Mouse (Mus musculus) liver, postnatal 0 days (tissue): ENCODE measurements at regions not wholly inside any gene's neighbourhood (a gene's known extent, or its start where the extent isn't known, plus 50 kb on each side); places are given as distances from the start of the nearest gene placed in this dataset.
"Not testable (repeated sequence)": the region's sequence is repeated elsewhere in the genome, so short reads cannot be mapped to it uniquely, and the experiment has no call there.

Experiments used
- ATAC-seq: fragments of 200-750 bp; cut with Nextera tagmentation; 2 replicates; pipeline ENCODE4 v1.8.0; 2017; ENCODE audit warnings: mild to moderate bottlenecking, moderate library complexity
- DNase-seq: peaks from one replicate; pipeline ENCODE4 v3.0.0-alpha.2; 2016
- H3K27ac ChIP-seq: fragments of 300-500 bp; sonication (generic); 2 replicates; pipeline ENCODE4 v1.5.1; 2014; ENCODE audit warnings: antibody characterized with exemption, moderate library complexity, mild to moderate bottlenecking, low read depth
- H3K27me3 ChIP-seq: fragments of 300-500 bp; sonication (generic); 2 replicates; pipeline ENCODE4 v1.6.1; 2014; ENCODE audit warnings: low read length, control low read depth, mixed read lengths; ENCODE audit not compliant: insufficient read depth
- H3K36me3 ChIP-seq: fragments of 300-500 bp; sonication (generic); replicated peaks from 2 replicates; pipeline ENCODE4 v1.6.1; 2014; ENCODE audit warnings: mild to moderate bottlenecking, control low read depth, low read length, moderate library complexity, mixed read lengths; ENCODE audit not compliant: insufficient read depth
- H3K4me1 ChIP-seq: fragments of 300-500 bp; sonication (generic); 2 replicates; pipeline ENCODE4 v1.6.1; 2014; ENCODE audit warnings: antibody characterized with exemption, mild to moderate bottlenecking, control low read depth; ENCODE audit not compliant: insufficient read depth
- H3K4me2 ChIP-seq: fragments of 300-500 bp; sonication (generic); 2 replicates; pipeline ENCODE4 v1.6.1; 2014; ENCODE audit warnings: low read depth, mild to moderate bottlenecking, low read length, moderate library complexity, mixed read lengths
- H3K4me3 ChIP-seq: fragments of 300-500 bp; sonication (generic); 2 replicates; pipeline ENCODE4 v1.5.1; 2014; ENCODE audit warnings: low read depth, low read length
- H3K9ac ChIP-seq: fragments of 300-500 bp; sonication (generic); replicated peaks from 2 replicates; pipeline ENCODE4 v1.6.1; 2014; ENCODE audit warnings: mild to moderate bottlenecking, moderate library complexity
- H3K9me3 ChIP-seq: fragments of 300-500 bp; sonication (generic); 2 replicates; pipeline ENCODE4 v1.6.1; 2016; ENCODE audit warnings: mild to moderate bottlenecking, control low read depth, low read length, mixed read lengths
- CTCF ChIP-seq: sonication (generic); IDR thresholded peaks from 2 replicates; pipeline ENCODE4 v1.5.1; 2016; ENCODE audit warnings: antibody characterized with exemption, low read depth
- EP300 ChIP-seq: IDR thresholded peaks from 2 replicates; pipeline ENCODE4 v1.6.1; 2016; ENCODE audit warnings: antibody characterized with exemption, low read depth, mild to moderate bottlenecking
- WGBS: fragments of 180-500 bp; shearing (Covaris S2); extraction: QIAGEN DNeasy Blood & Tissue Kit; methylation state at CpG from one replicate; pipeline ENCODE4 v1.1.7; 2014; ENCODE audit not compliant: insufficient replicate concordance; 5-methylcytosine and 5-hydroxymethylcytosine counted together

DNA sequence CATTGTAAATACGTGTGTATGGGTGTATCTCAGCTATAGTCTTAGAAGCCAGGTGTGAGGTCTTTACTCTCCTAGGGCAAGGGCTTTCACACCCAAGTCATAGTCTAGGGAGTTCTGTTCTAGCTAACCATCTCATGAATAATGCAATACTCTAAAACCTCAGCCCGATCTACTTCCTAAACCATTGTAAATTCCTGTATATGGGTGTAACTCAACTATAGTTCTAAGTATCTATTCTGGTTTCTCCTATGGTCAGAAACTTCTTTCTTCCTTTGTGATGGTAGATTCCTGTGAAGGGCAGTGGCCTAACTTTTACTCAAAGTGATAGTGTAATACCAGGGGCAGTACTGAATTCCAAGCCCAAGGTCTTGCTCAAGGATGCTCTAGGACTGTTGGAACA, 58.7 kb upstream of the Srd5a3 start:
- not testable (repeated sequence) for H3K9me3 ChIP-seq, H3K27ac ChIP-seq, H3K4me2 ChIP-seq, ATAC-seq, H3K27me3 ChIP-seq, DNase-seq, H3K4me3 ChIP-seq, H3K4me1 ChIP-seq, H3K36me3 ChIP-seq, H3K9ac ChIP-seq
- 77% methylated on average over 2 of the region's 2 CpGs for WGBS

DNA sequence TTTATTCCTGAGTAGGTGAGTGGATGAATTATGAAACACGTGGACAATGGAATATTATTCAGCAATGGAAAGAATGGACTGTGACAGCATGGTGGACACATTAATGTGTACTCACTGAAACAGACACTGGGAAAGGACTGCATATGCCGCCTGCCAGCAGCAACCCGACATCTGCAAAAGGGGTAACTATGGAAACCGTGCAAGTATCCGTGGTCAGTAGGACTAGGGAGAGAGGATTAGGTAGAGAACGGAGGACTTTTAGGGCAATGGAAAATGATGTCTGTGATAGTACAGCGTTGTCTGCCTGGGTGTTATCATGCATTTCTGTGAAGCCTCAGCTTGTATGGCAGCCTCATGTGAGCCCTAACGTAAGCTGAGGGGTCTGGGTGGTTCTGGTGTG, 59.6 kb upstream of the Srd5a3 start:
- Histone ChIP-seq H3K9me3 (no peaks in the 10 kb centered on the region), H3K4me3 (no peak overlapping the region), H3K36me3 (no peaks in the 10 kb centered on the region), H3K4me2 (no peak overlapping the region), H3K9ac (no peak overlapping the region), H3K27ac (no peak overlapping the region), H3K27me3 (no peaks in the 10 kb centered on the region), H3K4me1 (no peaks in the 10 kb centered on the region)
- no peak for TF ChIP-seq EP300
- TF ChIP-seq CTCF = no peak
- DNase-seq (no peak), ATAC-seq (no peak)
- 79% methylated on average over 8 of the region's 8 CpGs for WGBS

DNA sequence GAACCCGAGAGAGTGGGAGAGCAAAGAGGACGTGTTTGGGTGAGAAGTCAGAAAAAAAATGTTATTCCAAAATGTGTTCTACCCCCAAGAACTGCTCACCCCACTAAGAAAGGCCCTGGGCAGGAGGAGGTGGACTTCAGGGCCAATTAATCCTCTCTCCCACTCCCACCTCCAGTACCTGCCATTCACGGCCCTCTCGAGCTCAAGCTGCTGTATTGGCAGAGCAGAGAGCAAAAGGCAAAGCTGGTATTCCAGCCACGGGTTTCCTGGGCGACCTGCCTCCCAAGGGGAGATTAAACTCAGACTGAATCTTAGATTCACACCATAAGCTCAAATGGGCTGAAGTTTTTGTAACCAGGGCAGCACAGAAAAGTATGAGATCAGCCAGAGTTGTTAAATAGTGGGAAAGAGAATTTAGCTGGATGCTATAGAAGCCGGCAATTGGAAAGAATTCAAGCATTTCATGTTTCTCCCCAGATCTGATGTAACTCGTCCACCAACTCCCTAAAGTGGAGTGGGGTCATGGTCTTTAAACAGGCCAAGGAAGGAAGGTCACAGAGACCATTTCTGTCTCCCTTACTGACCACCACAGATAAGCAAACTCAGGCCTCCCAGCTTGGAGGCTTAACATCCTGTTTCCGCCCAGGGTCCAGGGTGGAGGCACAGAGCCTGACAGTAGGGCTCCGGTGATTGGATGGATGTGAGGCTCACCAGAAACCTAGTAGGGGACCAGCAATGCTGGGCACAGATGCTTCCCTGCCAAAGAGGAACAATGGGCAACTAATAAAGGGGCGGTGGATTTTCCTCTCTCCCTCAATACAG, 60.7 kb upstream of the Srd5a3 start:
- peak; percentile 65 for TF ChIP-seq EP300
- TF ChIP-seq CTCF = no peak
- DNase-seq (peak; percentile 19), ATAC-seq (peak; percentile 55; the same call in 1 of the 2 replicates)
- H3K36me3 ChIP-seq = no peaks in the 10 kb centered on the region
- H3K4me3 ChIP-seq = no peak overlapping the region
- WGBS = 40% methylated on average over 11 of the region's 11 CpGs
- no peak overlapping the region for H3K9ac ChIP-seq
- no peaks in the 10 kb centered on the region for H3K27me3 ChIP-seq
- no peaks in the 10 kb centered on the region for H3K9me3 ChIP-seq
- H3K27ac ChIP-seq = peak overlapping the region; percentile 16; the same call in 1 of the 2 replicates
- H3K4me1 ChIP-seq = no peaks in the 10 kb centered on the region
- no peak overlapping the region for H3K4me2 ChIP-seq

DNA sequence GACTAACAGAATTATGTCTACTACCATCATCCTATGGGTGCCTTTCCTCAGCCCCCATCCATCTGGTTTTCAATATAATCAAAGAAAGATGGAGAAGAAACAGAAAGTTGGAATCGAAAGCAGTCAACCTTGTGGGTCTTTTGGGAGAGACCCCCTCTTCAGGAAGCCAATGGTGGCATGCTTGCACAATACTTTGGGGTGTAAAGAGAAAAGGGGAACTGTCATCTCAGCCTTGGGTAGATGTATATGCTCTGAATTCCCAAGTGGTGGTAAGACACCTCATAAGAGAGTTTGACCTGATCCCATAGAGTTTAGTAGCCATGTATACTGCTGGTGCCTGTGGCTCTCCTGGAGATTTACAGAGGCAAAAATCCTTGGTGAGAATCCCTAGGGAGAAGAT, 61.6 kb upstream of the Srd5a3 start:
- no peak overlapping the region for H3K4me3 ChIP-seq
- 49% methylated on average over 1 of the region's 1 CpGs for WGBS
- no peaks in the 10 kb centered on the region for H3K9me3 ChIP-seq
- H3K36me3 ChIP-seq = no peaks in the 10 kb centered on the region
- H3K9ac ChIP-seq = no peak overlapping the region
- no peaks in the 10 kb centered on the region for H3K27me3 ChIP-seq
- TF ChIP-seq EP300 = no peak
- TF ChIP-seq CTCF = no peak
- H3K4me2 ChIP-seq = no peak overlapping the region
- peak; percentile 7 for DNase-seq
- no peaks in the 10 kb centered on the region for H3K4me1 ChIP-seq
- H3K27ac ChIP-seq = no peak overlapping the region
- no peak for ATAC-seq

DNA sequence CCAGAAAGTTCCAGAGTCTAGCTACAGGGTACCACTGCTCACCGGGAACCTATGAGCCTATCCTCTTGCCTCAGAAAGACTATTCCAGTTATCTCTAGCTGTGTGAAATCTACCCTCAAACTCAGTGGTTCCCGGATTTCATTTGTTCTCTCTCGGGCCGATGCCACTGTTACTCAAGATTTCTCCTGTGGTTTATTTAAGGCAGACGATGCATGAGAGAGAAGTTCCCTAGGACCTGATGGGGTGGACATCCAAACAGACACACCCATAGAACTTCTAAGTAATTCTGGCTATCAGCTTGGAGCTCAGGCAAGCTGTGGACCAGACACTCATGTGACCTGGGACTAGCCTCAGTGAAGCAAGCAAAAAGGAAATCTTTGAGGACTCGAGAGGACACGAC, 63.8 kb upstream of the Srd5a3 start:
- H3K27ac ChIP-seq = no peak overlapping the region
- no peaks in the 10 kb centered on the region for H3K27me3 ChIP-seq
- 50% methylated on average over 7 of the region's 7 CpGs for WGBS
- H3K4me1 ChIP-seq = no peaks in the 10 kb centered on the region
- H3K4me2 ChIP-seq = no peak overlapping the region
- H3K9ac ChIP-seq = no peak overlapping the region
- H3K9me3 ChIP-seq = no peaks in the 10 kb centered on the region
- DNase-seq = peak; percentile 2
- no peaks in the 10 kb centered on the region for H3K36me3 ChIP-seq
- TF ChIP-seq EP300 = no peak
- TF ChIP-seq CTCF = no peak
- ATAC-seq = no peak
- no peak overlapping the region for H3K4me3 ChIP-seq

DNA sequence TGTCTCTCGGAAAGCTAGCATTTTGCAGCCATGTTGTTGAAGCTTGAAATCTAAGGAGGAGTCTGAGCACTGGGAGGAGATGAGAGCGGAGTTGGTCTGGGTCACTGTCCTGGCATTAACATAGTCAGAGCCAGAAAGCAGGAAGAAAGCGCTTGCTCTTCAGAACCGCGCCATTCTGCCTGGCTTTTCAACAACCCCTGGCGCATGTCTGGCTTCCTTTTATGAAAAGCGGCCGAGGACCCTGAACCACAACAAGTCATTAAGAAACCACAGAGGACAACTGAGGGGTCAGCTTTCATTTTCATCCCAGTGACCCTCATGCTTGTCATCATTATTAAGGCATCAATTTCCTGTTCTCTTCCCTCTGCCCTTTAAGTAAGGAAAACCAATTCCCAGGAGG, 64.7 kb upstream of the Srd5a3 start:
- Histone ChIP-seq H3K4me3 (no peak overlapping the region), H3K36me3 (no peaks in the 10 kb centered on the region), H3K27ac (no peak overlapping the region), H3K4me2 (peak overlapping the region; percentile 27; the same call in 1 of the 2 replicates), H3K9me3 (no peaks in the 10 kb centered on the region), H3K4me1 (no peaks in the 10 kb centered on the region), H3K27me3 (no peaks in the 10 kb centered on the region), H3K9ac (no peak overlapping the region)
- WGBS = 29% methylated on average over 8 of the region's 8 CpGs
- ATAC-seq = no peak
- DNase-seq = no peak
- no peak for TF ChIP-seq CTCF
- TF ChIP-seq EP300 = no peak
